Mouse (Mus musculus): ENCODE measurements around the gene 4930469K13Rik. TPM values are rescaled to one million over a fixed set of nuclear protein-coding genes. Genes with fewer than 3 reads are reported as not detected.

The 4930469K13Rik gene
- polyA plus RNA-seq, 1 experiment from 2014 or later = not detected

DNA sequence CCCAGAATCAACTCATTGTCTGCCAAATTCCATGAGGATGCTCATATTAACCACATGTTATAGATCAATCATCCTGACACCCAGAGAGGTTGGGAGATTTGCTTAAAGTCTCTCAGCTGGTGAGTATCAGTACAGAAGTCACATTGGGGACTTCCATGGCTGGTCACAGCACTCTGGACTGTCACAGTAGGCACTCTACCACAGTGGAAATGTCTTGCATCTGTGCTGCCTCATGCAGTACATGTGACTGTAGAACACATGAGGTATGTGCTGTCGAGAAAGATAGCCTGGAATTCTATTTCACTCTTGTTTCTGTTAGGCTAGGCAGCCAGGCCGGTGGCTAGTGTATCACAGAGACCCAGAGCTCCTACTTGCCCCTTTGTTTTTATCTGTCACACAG is 63.6 kb downstream of the 4930469K13Rik start:
- WGBS = 63% methylated on average over 2 of the region's 2 CpGs
- no peaks in the 10 kb centered on the region for H3K9me3 ChIP-seq (replicated peaks; ENCODE audit: control insufficient read depth, low read length)
- H3K9ac ChIP-seq (ENCODE audit: low read length) = no peak overlapping the region
- H3K4me2 ChIP-seq (ENCODE audit: low read depth, low read length) = no peak overlapping the region
- H3K36me3 ChIP-seq (ENCODE audit: control insufficient read depth, insufficient read depth) = no peaks in the 10 kb centered on the region
- H3K27ac ChIP-seq (ENCODE audit: low read length) = no peak overlapping the region
- H3K27me3 ChIP-seq (ENCODE audit: control insufficient read depth, insufficient read depth, low read length) = no peaks in the 10 kb centered on the region
- ATAC-seq (replicated peaks; ENCODE audit: extremely low read depth, insufficient read depth, low FRiP score) = no peak
- no peaks in the 10 kb centered on the region for H3K4me1 ChIP-seq (ENCODE audit: control insufficient read depth, insufficient read depth, low read length)
- H3K4me3 ChIP-seq (ENCODE audit: low read length) = no peak overlapping the region

DNA sequence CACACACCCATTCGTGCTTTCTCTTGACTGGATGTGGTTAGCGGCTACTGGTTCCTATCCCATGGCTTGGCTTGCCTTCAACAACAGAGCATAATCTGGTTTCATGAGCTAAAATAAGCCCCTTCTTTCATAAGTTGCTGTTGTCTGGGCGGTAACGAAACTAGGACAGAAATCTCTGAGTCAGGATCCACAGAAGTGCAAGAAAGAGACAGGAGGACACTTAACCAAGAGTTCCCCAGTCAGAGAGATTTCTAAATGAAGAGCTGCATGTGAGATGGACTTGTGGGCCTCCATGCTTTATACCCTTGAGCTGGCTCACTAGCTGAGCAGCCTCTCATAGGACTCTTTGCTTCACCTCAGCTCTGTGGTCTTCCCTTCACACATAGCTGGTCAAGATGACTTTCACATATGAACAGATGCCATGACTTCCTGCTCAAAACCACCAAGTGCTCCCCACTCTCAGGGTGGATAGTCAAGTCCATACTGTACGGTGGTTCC is 64.3 kb downstream of the 4930469K13Rik start:
- no peaks in the 10 kb centered on the region for H3K9me3 ChIP-seq (replicated peaks; ENCODE audit: control insufficient read depth, low read length)
- no peaks in the 10 kb centered on the region for H3K27me3 ChIP-seq (ENCODE audit: control insufficient read depth, insufficient read depth, low read length)
- ATAC-seq (replicated peaks; ENCODE audit: extremely low read depth, insufficient read depth, low FRiP score) = no peak
- H3K4me3 ChIP-seq (ENCODE audit: low read length) = no peak overlapping the region
- no peak overlapping the region for H3K27ac ChIP-seq (ENCODE audit: low read length)
- no peak overlapping the region for H3K4me2 ChIP-seq (ENCODE audit: low read depth, low read length)
- no peaks in the 10 kb centered on the region for H3K4me1 ChIP-seq (ENCODE audit: control insufficient read depth, insufficient read depth, low read length)
- WGBS = 80% methylated on average over 5 of the region's 5 CpGs
- H3K9ac ChIP-seq (ENCODE audit: low read length) = no peak overlapping the region
- H3K36me3 ChIP-seq (ENCODE audit: control insufficient read depth, insufficient read depth) = no peaks in the 10 kb centered on the region

DNA sequence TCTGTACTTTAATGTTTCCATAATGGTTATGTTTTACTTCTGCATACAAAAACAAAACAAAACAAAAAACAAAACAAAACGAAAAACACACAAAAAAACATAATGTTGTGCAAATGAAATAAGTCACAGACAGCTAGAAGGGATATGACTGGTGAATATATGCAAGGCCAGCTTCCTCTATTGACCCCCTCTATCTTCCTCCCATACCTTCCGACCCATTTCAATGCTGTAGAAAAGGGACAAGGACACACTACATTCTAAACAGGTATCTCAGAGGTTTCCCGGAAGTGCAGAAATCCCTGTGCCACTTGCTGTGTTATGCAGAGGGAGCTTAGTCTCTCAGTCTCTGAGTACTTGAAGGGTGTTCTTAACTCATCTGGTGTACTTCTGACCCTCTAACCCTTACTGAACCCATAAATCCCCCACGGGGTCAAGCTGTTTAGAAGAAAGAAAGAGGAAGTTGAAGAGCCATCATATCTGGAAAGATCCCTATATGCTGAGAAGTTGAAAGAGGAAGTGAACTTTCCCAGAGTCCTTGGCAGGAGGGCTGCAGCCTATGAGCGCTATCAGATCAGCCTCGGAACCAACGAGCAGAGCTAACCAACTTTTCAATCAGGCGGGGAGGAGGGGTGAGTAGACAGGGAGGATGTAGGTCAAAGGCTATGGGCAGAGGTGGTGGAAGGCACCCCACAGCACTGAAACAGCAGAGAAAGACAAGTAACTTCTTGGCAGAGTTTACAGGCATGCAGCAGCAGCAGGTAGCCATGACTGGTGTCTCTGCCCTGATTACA is 67.1 kb downstream of the 4930469K13Rik start:
- ATAC-seq (replicated peaks; ENCODE audit: extremely low read depth, insufficient read depth, low FRiP score) = peak; percentile 14; the same call in 1 of the 2 replicates
- WGBS = 43% methylated on average over 8 of the region's 8 CpGs
- peak overlapping the region; percentile 19; the same call in 1 of the 2 replicates for H3K4me2 ChIP-seq (ENCODE audit: low read depth, low read length)

DNA sequence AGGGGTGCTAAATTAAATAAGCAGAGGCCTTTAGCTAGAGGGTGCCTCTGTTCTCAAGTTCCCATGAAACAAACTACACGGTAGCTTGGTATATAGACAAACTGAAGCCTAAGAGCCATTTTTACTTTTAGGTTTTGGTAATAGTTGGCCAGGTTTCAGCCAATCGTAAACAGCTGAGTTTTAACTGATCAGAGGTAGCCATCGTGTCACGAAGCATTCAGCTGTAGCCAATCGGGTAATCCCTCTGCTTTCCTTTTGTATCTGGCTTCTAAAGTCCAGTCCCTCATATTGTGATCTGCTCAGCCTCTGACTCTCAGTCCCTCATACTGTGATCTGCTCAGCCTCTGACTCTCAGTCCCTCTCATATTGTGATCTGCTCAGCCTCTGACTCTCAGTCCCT is 68.7 kb downstream of the 4930469K13Rik start:
- H3K4me2 ChIP-seq (ENCODE audit: low read depth, low read length) = no peak overlapping the region
- ATAC-seq (replicated peaks; ENCODE audit: extremely low read depth, insufficient read depth, low FRiP score) = no peak
- no peak overlapping the region for H3K9ac ChIP-seq (ENCODE audit: low read length)
- no peaks in the 10 kb centered on the region for H3K36me3 ChIP-seq (ENCODE audit: control insufficient read depth, insufficient read depth)
- H3K4me1 ChIP-seq (ENCODE audit: control insufficient read depth, insufficient read depth, low read length) = no peaks in the 10 kb centered on the region
- no peak overlapping the region for H3K27ac ChIP-seq (ENCODE audit: low read length)
- 75% methylated on average over 5 of the region's 5 CpGs for WGBS
- no peaks in the 10 kb centered on the region for H3K27me3 ChIP-seq (ENCODE audit: control insufficient read depth, insufficient read depth, low read length)
- no peak overlapping the region for H3K4me3 ChIP-seq (ENCODE audit: low read length)
- H3K9me3 ChIP-seq (replicated peaks; ENCODE audit: control insufficient read depth, low read length) = no peaks in the 10 kb centered on the region

More for the DNA sequence above, 67.1 kb downstream of the 4930469K13Rik start:
- Histone ChIP-seq H3K27me3 (ENCODE audit: control insufficient read depth, insufficient read depth, low read length) (no peaks in the 10 kb centered on the region), H3K9ac (ENCODE audit: low read length) (no peak overlapping the region), H3K9me3 (replicated peaks; ENCODE audit: control insufficient read depth, low read length) (no peaks in the 10 kb centered on the region), H3K4me1 (ENCODE audit: control insufficient read depth, insufficient read depth, low read length) (no peaks in the 10 kb centered on the region), H3K27ac (ENCODE audit: low read length) (no peak overlapping the region), H3K36me3 (ENCODE audit: control insufficient read depth, insufficient read depth) (no peaks in the 10 kb centered on the region), H3K4me3 (ENCODE audit: low read length) (no peak overlapping the region)

DNA sequence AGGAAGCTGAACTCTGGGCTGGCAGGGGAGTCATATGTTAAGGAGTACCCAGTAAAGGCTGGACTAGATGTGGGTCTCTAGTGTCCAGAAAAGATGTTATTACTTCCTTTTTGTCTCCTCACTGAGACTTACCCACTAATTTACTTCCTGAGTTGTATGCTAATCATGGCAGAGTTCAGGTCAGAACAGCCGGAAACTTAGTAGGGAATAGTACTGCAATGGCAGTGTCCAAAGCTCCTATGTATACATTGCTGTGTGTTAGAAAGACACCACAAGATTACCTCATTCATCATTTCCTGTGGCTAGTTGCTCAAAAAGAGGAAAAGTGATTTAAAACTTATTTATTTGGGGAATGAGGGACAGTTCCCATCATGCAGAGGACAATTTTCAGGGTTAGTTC is 73.3 kb downstream of the 4930469K13Rik start:
- Histone ChIP-seq H3K4me3 (ENCODE audit: low read length) (no peak overlapping the region), H3K27ac (ENCODE audit: low read length) (no peak overlapping the region), H3K27me3 (ENCODE audit: control insufficient read depth, insufficient read depth, low read length) (no peaks in the 10 kb centered on the region), H3K4me1 (ENCODE audit: control insufficient read depth, insufficient read depth, low read length) (no peaks in the 10 kb centered on the region), H3K4me2 (ENCODE audit: low read depth, low read length) (no peak overlapping the region), H3K36me3 (ENCODE audit: control insufficient read depth, insufficient read depth) (no peaks in the 10 kb centered on the region), H3K9ac (ENCODE audit: low read length) (no peak overlapping the region), H3K9me3 (replicated peaks; ENCODE audit: control insufficient read depth, low read length) (no peaks in the 10 kb centered on the region)
- 70% methylated on average over 1 of the region's 1 CpGs for WGBS
- ATAC-seq (replicated peaks; ENCODE audit: extremely low read depth, insufficient read depth, low FRiP score) = no peak

DNA sequence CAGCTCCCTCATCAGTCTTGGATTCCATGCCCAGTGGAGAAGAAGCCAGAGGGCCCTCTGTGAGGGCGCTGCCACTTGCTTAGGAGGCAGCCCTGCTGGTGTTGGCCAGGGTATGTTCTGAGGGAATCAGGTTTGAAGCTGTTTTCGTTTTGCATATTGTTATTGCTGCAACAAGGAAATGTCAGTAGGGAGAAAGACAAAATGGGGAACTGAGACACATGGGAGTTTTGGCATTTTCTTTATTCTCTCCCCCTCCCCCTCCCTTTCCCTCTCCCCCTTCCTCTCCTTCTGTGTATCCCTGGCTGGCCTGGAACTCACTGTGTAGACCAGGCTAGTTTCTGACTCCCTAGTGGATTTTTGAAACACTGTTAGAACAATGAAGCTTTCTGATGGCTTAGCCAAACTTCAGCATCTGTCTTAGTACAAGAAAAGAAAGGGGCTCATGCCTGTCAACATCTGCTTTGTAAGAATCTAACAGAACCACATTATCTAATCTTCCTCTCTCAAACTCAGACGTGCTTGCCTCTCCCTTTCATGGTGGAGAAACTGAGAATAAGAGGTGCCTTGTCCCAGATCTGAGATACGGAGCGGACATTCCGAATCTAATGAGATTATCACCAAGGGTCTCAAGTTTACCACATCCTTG is 86.2 kb downstream of the 4930469K13Rik start:
- H3K9me3 ChIP-seq (replicated peaks; ENCODE audit: control insufficient read depth, low read length) = no peaks in the 10 kb centered on the region
- no peak overlapping the region for H3K4me2 ChIP-seq (ENCODE audit: low read depth, low read length)
- no peaks in the 10 kb centered on the region for H3K27me3 ChIP-seq (ENCODE audit: control insufficient read depth, insufficient read depth, low read length)
- H3K4me3 ChIP-seq (ENCODE audit: low read length) = no peak overlapping the region
- ATAC-seq (replicated peaks; ENCODE audit: extremely low read depth, insufficient read depth, low FRiP score) = no peak
- H3K4me1 ChIP-seq (ENCODE audit: control insufficient read depth, insufficient read depth, low read length) = no peaks in the 10 kb centered on the region
- no peak overlapping the region for H3K9ac ChIP-seq (ENCODE audit: low read length)
- H3K27ac ChIP-seq (ENCODE audit: low read length) = 0 out of 2 replicates have a peak overlapping the region, but pooled peaks have one; percentile 21
- 46% methylated on average over 6 of the region's 6 CpGs for WGBS
- no peaks in the 10 kb centered on the region for H3K36me3 ChIP-seq (ENCODE audit: control insufficient read depth, insufficient read depth)

DNA sequence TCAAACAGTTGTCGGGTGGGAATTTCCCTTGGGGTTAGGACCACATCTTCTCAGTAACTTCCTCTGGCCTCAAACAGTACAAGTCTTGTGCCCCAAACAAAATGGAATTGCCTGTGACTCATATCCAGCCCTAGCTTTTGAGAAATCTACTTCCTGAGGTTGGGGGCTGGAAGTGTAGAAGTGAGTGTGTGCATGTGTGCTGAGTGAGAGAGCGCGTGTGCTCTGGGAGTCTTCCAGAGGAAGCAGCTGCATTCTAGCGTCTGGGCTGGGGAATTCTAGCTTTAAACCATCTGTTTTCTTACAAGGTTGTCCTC is 87.5 kb downstream of the 4930469K13Rik start:
- Histone ChIP-seq H3K4me2 (ENCODE audit: low read depth, low read length) (no peak overlapping the region), H3K4me3 (ENCODE audit: low read length) (no peak overlapping the region), H3K9me3 (replicated peaks; ENCODE audit: control insufficient read depth, low read length) (no peaks in the 10 kb centered on the region), H3K9ac (ENCODE audit: low read length) (no peak overlapping the region), H3K4me1 (ENCODE audit: control insufficient read depth, insufficient read depth, low read length) (no peaks in the 10 kb centered on the region), H3K36me3 (ENCODE audit: control insufficient read depth, insufficient read depth) (no peaks in the 10 kb centered on the region), H3K27me3 (ENCODE audit: control insufficient read depth, insufficient read depth, low read length) (no peaks in the 10 kb centered on the region), H3K27ac (ENCODE audit: low read length) (peak overlapping the region; percentile 74)
- peak; percentile 76 for ATAC-seq (replicated peaks; ENCODE audit: extremely low read depth, insufficient read depth, low FRiP score)
- 33% methylated on average over 4 of the region's 4 CpGs for WGBS

DNA sequence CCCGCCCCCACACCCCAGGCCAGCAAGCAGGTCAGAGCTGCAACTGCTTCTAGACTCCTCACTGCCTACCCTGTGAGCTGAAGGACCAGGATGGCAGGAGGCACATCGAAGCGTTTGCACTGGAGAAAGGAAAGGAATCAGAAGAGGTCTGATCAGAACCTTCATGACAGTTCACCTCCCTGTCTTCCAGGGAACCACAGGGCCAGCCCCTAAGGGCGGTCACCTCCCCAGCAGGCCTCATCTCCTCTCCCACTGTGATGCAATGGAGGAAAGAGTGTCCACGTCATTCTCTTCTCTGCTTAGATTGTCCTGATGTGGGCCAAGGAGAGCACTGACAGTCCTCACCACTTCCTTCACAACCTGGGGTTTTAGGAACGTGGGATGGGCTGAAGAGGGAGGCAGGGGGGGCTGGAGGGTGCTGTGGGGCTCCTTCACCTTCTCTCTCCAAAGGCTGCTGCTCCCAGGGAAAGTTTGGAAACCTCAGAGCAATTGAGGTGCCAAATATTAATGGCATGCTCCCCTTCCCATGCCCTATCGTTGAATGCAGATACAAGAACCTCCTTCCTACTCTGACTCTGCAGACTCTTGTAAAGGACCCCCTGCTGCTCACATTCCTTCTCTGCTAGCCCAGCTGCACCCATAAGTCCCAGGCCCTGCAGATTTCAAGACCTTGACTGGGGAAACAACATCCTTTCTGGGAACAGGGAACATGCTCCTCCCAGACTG is 88.1 kb downstream of the 4930469K13Rik start:
- no peaks in the 10 kb centered on the region for H3K36me3 ChIP-seq (ENCODE audit: control insufficient read depth, insufficient read depth)
- WGBS = 55% methylated on average over 7 of the region's 7 CpGs
- peak overlapping the region; percentile 74 for H3K27ac ChIP-seq (ENCODE audit: low read length)
- ATAC-seq (replicated peaks; ENCODE audit: extremely low read depth, insufficient read depth, low FRiP score) = peak; percentile 30; the same call in 1 of the 2 replicates
- no peak overlapping the region for H3K4me3 ChIP-seq (ENCODE audit: low read length)
- no peak overlapping the region for H3K4me2 ChIP-seq (ENCODE audit: low read depth, low read length)
- no peaks in the 10 kb centered on the region for H3K9me3 ChIP-seq (replicated peaks; ENCODE audit: control insufficient read depth, low read length)
- no peak overlapping the region for H3K9ac ChIP-seq (ENCODE audit: low read length)
- H3K27me3 ChIP-seq (ENCODE audit: control insufficient read depth, insufficient read depth, low read length) = no peaks in the 10 kb centered on the region
- no peaks in the 10 kb centered on the region for H3K4me1 ChIP-seq (ENCODE audit: control insufficient read depth, insufficient read depth, low read length)

Measured in heart, embryonic 16.5 days (tissue).